Mouse (Mus musculus): ENCODE results near the gene Crabp2. TPM values are rescaled to one million over a fixed set of nuclear protein-coding genes. Genes with fewer than 3 reads are reported as not detected.
A peak's percentile ranks its signal among the peaks of the same experiment; 100 is the strongest.
"Not testable (repeated sequence)": the region's sequence is repeated elsewhere in the genome, so short reads cannot be mapped to it uniquely, and the experiment has no call there.

The Crabp2 gene
- polyA plus RNA-seq (2016; fragmentation: Nextera tagmentation; extraction: Ambion mirVana), result 246 TPM in 2 replicates

- H3K27me3 ChIP-seq, result 0 out of 2 replicates have a peak, but pooled peaks cover 4% of the 10 kb centered on the region
- peak within 1 kb of the TSS; percentile 72 for H3K4me2 ChIP-seq
- H3K36me3 ChIP-seq (replicated peaks), result peaks cover 6% of the 10 kb centered on the region; the same call in 1 of the 2 replicates
- no peak for ATAC-seq (ENCODE audit: low FRiP score)
- H3K9me3 ChIP-seq, result no peaks in the 10 kb centered on the region
- WGBS, result 1% methylated on average over 35 of the region's 35 CpGs
- H3K9ac ChIP-seq, result peak within 1 kb of the TSS; percentile 59
- H3K4me3 ChIP-seq (replicated peaks), result peak within 1 kb of the TSS; percentile 42
- peak within 1 kb of the TSS; percentile 74 for H3K27ac ChIP-seq
- H3K4me1 ChIP-seq, result peaks cover 86% of the 10 kb centered on the region
These were observed at the start of gene Crabp2 for GRCm38 (mm10) chr3:87948378-87949265. Gene Crabp2 (plus strand): TSS chr3:87948666.

DNA sequence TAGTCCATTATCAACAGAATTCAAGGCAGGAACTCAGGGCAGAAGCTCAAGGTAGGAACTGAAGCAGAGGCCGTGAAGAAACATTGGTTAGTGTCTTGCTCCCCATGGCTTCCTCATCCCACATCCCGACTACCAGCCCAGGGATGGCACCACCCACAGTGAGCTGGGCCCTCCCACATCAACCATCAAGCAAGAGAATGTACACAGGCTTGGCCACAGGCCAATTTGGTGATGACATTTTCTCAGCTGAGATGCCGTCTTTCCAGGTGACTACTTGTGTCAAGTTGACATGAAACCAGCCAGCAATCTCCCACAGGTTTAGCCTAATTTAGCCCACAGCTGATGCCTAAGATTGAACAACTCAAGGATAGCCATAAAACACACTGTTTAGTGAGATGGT lies 49.2 kb upstream of the Crabp2 start:
- no peak for ATAC-seq (ENCODE audit: low FRiP score)
- WGBS, result 71% methylated on average over 3 of the region's 3 CpGs
- Histone ChIP-seq H3K9me3 (no peaks in the 10 kb centered on the region), H3K9ac (no peak overlapping the region), H3K27me3 (no peaks in the 10 kb centered on the region), H3K27ac (no peak overlapping the region), H3K4me1 (no peaks in the 10 kb centered on the region), H3K4me2 (no peak overlapping the region), H3K4me3 (replicated peaks) (no peak overlapping the region), H3K36me3 (replicated peaks) (no peaks in the 10 kb centered on the region)

GRCm38 (mm10) chr3:87899776-87900175 lies 48.7 kb upstream of the Crabp2 start:
- 79% methylated on average over 3 of the region's 3 CpGs for WGBS
- H3K4me3 ChIP-seq (replicated peaks), result no peak overlapping the region
- no peak for ATAC-seq (ENCODE audit: low FRiP score)
- H3K4me1 ChIP-seq, result no peaks in the 10 kb centered on the region
- no peaks in the 10 kb centered on the region for H3K36me3 ChIP-seq (replicated peaks)
- H3K9ac ChIP-seq, result no peak overlapping the region
- H3K27ac ChIP-seq, result no peak overlapping the region
- no peak overlapping the region for H3K4me2 ChIP-seq
- no peaks in the 10 kb centered on the region for H3K27me3 ChIP-seq
- no peaks in the 10 kb centered on the region for H3K9me3 ChIP-seq

DNA sequence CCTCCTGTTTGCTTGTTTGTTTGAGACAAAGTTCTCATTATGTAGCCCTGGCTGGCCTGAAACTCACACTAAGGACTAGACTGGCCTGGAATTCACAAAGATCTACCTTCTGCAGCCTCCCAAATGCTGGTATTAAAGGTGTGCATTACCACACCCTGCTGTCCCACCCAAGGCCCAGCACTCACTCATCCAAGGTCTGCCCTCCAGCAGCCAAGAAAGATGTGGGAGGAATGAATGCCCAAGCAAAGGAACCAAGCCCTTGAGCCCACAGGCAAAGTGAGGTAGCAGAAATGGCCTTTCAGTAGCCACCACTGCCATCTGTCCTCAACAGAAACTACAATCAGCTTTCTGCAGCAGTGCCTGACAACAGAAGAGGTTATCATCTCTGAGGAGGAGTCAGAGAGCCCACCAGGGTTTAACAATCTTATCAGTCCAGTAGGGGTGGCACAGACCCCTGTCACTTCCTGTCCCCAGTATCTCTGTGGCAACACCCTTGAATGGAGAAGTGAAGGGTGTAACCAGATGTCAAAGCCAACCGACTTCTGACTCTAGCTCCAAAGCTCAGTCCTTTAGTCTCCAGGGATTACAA lies 47.3 kb upstream of the Crabp2 start:
- H3K9ac ChIP-seq, result no peak overlapping the region
- H3K27me3 ChIP-seq, result no peaks in the 10 kb centered on the region
- H3K36me3 ChIP-seq (replicated peaks), result no peaks in the 10 kb centered on the region
- H3K4me2 ChIP-seq, result no peak overlapping the region
- H3K4me1 ChIP-seq, result no peaks in the 10 kb centered on the region
- no peak overlapping the region for H3K27ac ChIP-seq
- no peaks in the 10 kb centered on the region for H3K9me3 ChIP-seq
- 59% methylated on average over 1 of the region's 1 CpGs for WGBS
- ATAC-seq (ENCODE audit: low FRiP score), result no peak
- no peak overlapping the region for H3K4me3 ChIP-seq (replicated peaks)

GRCm38 (mm10) chr3:87901959-87902358 lies 46.5 kb upstream of the Crabp2 start:
- 82% methylated on average over 6 of the region's 6 CpGs for WGBS
- not testable (repeated sequence) for H3K9ac ChIP-seq; H3K36me3 ChIP-seq (replicated peaks); ATAC-seq (ENCODE audit: low FRiP score); H3K4me1 ChIP-seq; H3K4me2 ChIP-seq; H3K9me3 ChIP-seq; H3K27ac ChIP-seq; H3K4me3 ChIP-seq (replicated peaks); H3K27me3 ChIP-seq

GRCm38 (mm10) chr3:87903821-87904220 lies 44.6 kb upstream of the Crabp2 start:
- Histone ChIP-seq H3K4me2 (no peak overlapping the region), H3K9me3 (no peaks in the 10 kb centered on the region), H3K27ac (no peak overlapping the region), H3K9ac (no peak overlapping the region), H3K4me1 (peaks cover 19% of the 10 kb centered on the region), H3K4me3 (replicated peaks) (no peak overlapping the region), H3K36me3 (replicated peaks) (no peaks in the 10 kb centered on the region), H3K27me3 (no peaks in the 10 kb centered on the region)
- WGBS, result 48% methylated on average over 5 of the region's 5 CpGs
- no peak for ATAC-seq (ENCODE audit: low FRiP score)

GRCm38 (mm10) chr3:87905880-87906485 lies 42.5 kb upstream of the Crabp2 start, which contains the start of gene Hdgf:
Gene Hdgf (plus strand): TSS chr3:87906321.
- H3K4me3 ChIP-seq (replicated peaks), result peak within 1 kb of the TSS; percentile 96
- peak; percentile 94 for ATAC-seq (ENCODE audit: low FRiP score)
- H3K9ac ChIP-seq, result peak within 1 kb of the TSS; percentile 98
- no peaks in the 10 kb centered on the region for H3K36me3 ChIP-seq (replicated peaks)
- H3K4me1 ChIP-seq, result peaks cover 39% of the 10 kb centered on the region
- peak within 1 kb of the TSS; percentile 97 for H3K27ac ChIP-seq
- WGBS, result 1% methylated on average over 57 of the region's 57 CpGs
- no peaks in the 10 kb centered on the region for H3K27me3 ChIP-seq
- peak within 1 kb of the TSS; percentile 95 for H3K4me2 ChIP-seq
- no peaks in the 10 kb centered on the region for H3K9me3 ChIP-seq

GRCm38 (mm10) chr3:87906601-87906980 lies 41.9 kb upstream of the Crabp2 start:
- H3K9ac ChIP-seq, result peak overlapping the region; percentile 98
- H3K4me1 ChIP-seq, result peaks cover 44% of the 10 kb centered on the region
- WGBS, result 0% methylated on average over 27 of the region's 47 CpGs
- peak overlapping the region; percentile 96 for H3K4me3 ChIP-seq (replicated peaks)
- H3K4me2 ChIP-seq, result peak overlapping the region; percentile 95
- peak; percentile 49 for ATAC-seq (ENCODE audit: low FRiP score)
- no peaks in the 10 kb centered on the region for H3K36me3 ChIP-seq (replicated peaks)
- no peaks in the 10 kb centered on the region for H3K9me3 ChIP-seq
- peak overlapping the region; percentile 97 for H3K27ac ChIP-seq
- H3K27me3 ChIP-seq, result no peaks in the 10 kb centered on the region

- WGBS, result under 1% methylated on average over 26 of the region's 27 CpGs
These were observed 41.2 kb upstream of the Crabp2 start for GRCm38 (mm10) chr3:87906981-87907857.

DNA sequence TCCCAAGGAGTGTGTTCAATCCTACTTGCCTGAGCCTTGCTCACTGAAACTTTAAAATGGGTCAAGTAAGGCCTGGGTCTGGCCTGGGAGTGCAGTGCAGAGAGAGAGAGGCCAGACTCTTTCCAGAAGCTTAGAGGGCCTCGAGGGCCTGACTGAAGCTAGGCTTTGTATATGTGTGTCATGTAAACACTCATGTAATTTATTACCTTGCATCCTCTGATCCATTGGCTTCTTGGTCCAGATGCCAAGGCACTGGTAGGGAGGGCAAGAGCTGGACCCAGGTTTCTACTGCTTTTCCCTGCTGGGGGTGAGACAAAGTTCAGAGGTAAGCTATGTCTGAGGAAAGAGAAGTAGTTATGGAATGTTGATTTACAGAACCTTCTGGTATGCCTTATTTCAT lies 40.6 kb upstream of the Crabp2 start:
- H3K27me3 ChIP-seq, result no peaks in the 10 kb centered on the region
- H3K27ac ChIP-seq, result peak overlapping the region; percentile 36; the same call in 1 of the 2 replicates
- H3K4me3 ChIP-seq (replicated peaks), result peak overlapping the region; percentile 96
- peak overlapping the region; percentile 95 for H3K4me2 ChIP-seq
- peak overlapping the region; percentile 98 for H3K9ac ChIP-seq
- no peak for ATAC-seq (ENCODE audit: low FRiP score)
- H3K36me3 ChIP-seq (replicated peaks), result peaks cover under 1% of the 10 kb centered on the region; the same call in 1 of the 2 replicates
- peaks cover 44% of the 10 kb centered on the region for H3K4me1 ChIP-seq
- H3K9me3 ChIP-seq, result no peaks in the 10 kb centered on the region
- WGBS, result 7% methylated on average over 1 of the region's 1 CpGs

More at GRCm38 (mm10) chr3:87906981-87907857, 41.2 kb upstream of the Crabp2 start:
- Histone ChIP-seq H3K36me3 (replicated peaks) (no peaks in the 10 kb centered on the region), H3K4me2 (peak overlapping the region; percentile 95), H3K4me3 (replicated peaks) (peak overlapping the region; percentile 96), H3K4me1 (peaks cover 44% of the 10 kb centered on the region), H3K9ac (peak overlapping the region; percentile 98), H3K27ac (peak overlapping the region; percentile 97), H3K9me3 (no peaks in the 10 kb centered on the region), H3K27me3 (no peaks in the 10 kb centered on the region)
- no peak for ATAC-seq (ENCODE audit: low FRiP score)

DNA sequence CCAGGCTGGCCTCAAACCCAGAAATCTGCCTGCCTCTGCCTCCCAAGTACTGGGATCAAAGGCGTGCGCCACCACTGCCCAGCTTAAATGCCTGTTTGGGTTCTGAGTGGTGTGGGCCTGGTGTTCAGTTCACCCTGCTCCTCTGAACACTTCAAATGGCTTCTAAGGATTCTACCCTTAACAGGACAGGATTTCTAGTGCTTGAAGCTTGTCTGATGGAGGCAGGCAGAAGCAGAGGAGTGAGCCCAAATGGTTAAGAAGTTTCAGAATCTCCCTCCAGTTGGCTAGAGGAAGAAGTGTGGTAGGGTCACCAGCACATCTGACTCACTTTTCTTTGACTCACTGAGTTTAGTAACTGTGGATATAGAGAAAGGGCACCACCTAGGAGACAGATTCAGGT lies 39.1 kb upstream of the Crabp2 start:
- H3K9ac ChIP-seq, result no peak overlapping the region
- no peaks in the 10 kb centered on the region for H3K9me3 ChIP-seq
- peaks cover 44% of the 10 kb centered on the region for H3K4me1 ChIP-seq
- H3K27ac ChIP-seq, result peak overlapping the region; percentile 80
- peak overlapping the region; percentile 64; the same call in 1 of the 2 replicates for H3K4me2 ChIP-seq
- no peaks in the 10 kb centered on the region for H3K27me3 ChIP-seq
- WGBS, result 88% methylated on average over 2 of the region's 2 CpGs
- no peak overlapping the region for H3K4me3 ChIP-seq (replicated peaks)
- peaks cover 16% of the 10 kb centered on the region for H3K36me3 ChIP-seq (replicated peaks)
- no peak for ATAC-seq (ENCODE audit: low FRiP score)
